Mouse (Mus musculus) CH12.LX (cell line): ENCODE results near the gene Irak3.

Source experiments
- CTCF ChIP-seq, 2 experiments: IDR thresholded peaks in 1 of 2; conservative IDR thresholded peaks in 1 of 2; 2 replicates each; pipeline ENCODE4 v1.5.1; 2011 to 2012; ENCODE audit warnings: low read depth in 2 of 2, low read length in 2 of 2, improper control_type of control experiment in 1 of 2, inconsistent platforms in 1 of 2, mild to moderate bottlenecking in 1 of 2, moderate library complexity in 1 of 2
- E2F4 ChIP-seq: IDR thresholded peaks from 2 replicates; pipeline ENCODE4 v1.6.1; 2011; ENCODE audit warnings: low read depth, low read length, improper control_type of control experiment; ENCODE audit not compliant: insufficient replicate concordance
- ETS1 ChIP-seq: conservative IDR thresholded peaks from 2 replicates; pipeline ENCODE4 v1.6.1; 2012; ENCODE audit warnings: low read depth, mild to moderate bottlenecking, inconsistent platforms, low read length, improper control_type of control experiment, moderate library complexity
- JUN ChIP-seq: IDR thresholded peaks from 2 replicates; pipeline ENCODE4 v1.6.1; 2011; ENCODE audit warnings: low read depth, mild to moderate bottlenecking, low read length, improper control_type of control experiment, moderate library complexity; ENCODE audit not compliant: insufficient read depth
- POLR2A ChIP-seq: IDR thresholded peaks from 2 replicates; pipeline ENCODE4 v1.6.1; 2011; ENCODE audit warnings: low read depth, mild to moderate bottlenecking, improper control_type of control experiment, low read length
- SMC3 ChIP-seq: IDR thresholded peaks from 2 replicates; pipeline ENCODE4 v1.6.1; 2011; ENCODE audit warnings: low read depth, low read length, improper control_type of control experiment

DNA sequence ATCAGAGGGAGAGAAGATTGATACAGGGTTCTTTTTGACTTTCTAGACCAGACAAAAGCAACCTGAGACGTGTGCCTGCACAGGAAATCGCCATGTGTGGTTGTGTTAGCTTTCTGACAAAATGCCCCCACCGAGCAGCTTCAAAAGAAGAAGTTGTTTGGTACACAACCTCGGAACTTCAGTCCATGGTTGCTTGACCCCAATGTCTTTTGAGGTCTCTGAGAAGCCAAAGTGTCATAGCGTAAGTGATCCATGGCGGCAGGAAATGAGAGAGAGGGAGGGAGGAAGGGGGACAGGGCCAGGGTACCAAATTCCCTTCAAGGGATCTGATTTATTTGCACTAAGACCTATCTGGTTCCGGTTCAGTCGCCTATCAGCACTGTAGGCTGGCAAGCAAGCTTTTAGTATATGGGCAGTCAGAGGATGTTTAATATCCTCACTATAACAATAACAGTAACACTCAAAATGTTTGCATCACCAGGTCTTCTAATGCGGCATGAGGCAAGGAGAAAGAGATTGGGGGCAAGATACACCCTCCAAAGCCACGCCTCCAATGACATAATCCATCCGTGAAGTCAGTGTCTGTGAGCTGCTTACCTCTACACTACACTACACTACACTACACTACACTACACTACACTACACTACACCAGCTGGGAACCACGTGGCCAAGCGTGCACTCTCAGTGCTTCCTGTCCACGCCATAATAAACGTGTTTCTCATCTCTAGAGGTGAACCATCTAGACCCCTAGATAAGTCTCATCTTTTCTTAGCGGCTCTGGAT, 729 bp upstream of the Irak3 start:
- no peak for TF ChIP-seq ETS1
- TF ChIP-seq CTCF (conservative IDR thresholded peaks at IDR 0.05 in 1 of 2, IDR thresholded peaks at IDR 0.05 in 1 of 2; ENCODE audit: low read depth in 2 of 2, low read length in 2 of 2): no peak; a peak in 1 of 4 replicates
- no peak for TF ChIP-seq E2F4
- no peak for TF ChIP-seq JUN
- TF ChIP-seq SMC3: no peak
- TF ChIP-seq POLR2A: no peak
